Mouse (Mus musculus) embryonic facial prominence, embryonic 11.5 days (tissue): ENCODE measurements around the gene Telo2. TPM values are rescaled to one million over a fixed set of nuclear protein-coding genes. Genes with fewer than 3 reads are reported as not detected.

ENCODE experiments used
- ATAC-seq: fragments of 200-750 bp; cut with Nextera tagmentation; replicated peaks from 2 replicates; pipeline ENCODE4 v1.8.0; 2017; ENCODE audit warnings: low read depth; ENCODE audit not compliant: insufficient number of reproducible peaks, low FRiP score, low TSS enrichment
- DNase-seq: peaks from one replicate; pipeline ENCODE4 v3.0.0-alpha.2; 2015; ENCODE audit warnings: low spot score
- H3K27ac ChIP-seq: fragments of 300-500 bp; sonication (generic); replicated peaks from 2 replicates; pipeline ENCODE4 v1.5.1; 2014; ENCODE audit warnings: mild to moderate bottlenecking, low read depth, low read length, control low read depth
- H3K27me3 ChIP-seq: fragments of 300-500 bp; sonication (generic); 2 replicates; pipeline ENCODE4 v1.6.1; 2014; ENCODE audit warnings: mild to moderate bottlenecking, low read length, moderate library complexity, mixed read lengths; ENCODE audit not compliant: control insufficient read depth, insufficient read depth
- H3K36me3 ChIP-seq: fragments of 300-500 bp; sonication (generic); replicated peaks from 2 replicates; pipeline ENCODE4 v1.6.1; 2014; ENCODE audit warnings: low read depth, mild to moderate bottlenecking, low read length, moderate library complexity, mixed read lengths; ENCODE audit not compliant: control insufficient read depth, insufficient read depth
- H3K4me1 ChIP-seq: fragments of 300-500 bp; sonication (generic); 2 replicates; pipeline ENCODE4 v1.6.1; 2014; ENCODE audit warnings: low read length, mixed read lengths; ENCODE audit not compliant: control insufficient read depth, insufficient read depth
- H3K4me2 ChIP-seq: fragments of 300-500 bp; sonication (generic); 2 replicates; pipeline ENCODE4 v1.6.1; 2014; ENCODE audit warnings: low read depth, mild to moderate bottlenecking, control low read depth, low read length, moderate library complexity
- H3K4me3 ChIP-seq: fragments of 300-500 bp; sonication (generic); 2 replicates; pipeline ENCODE4 v1.5.1; 2014; ENCODE audit warnings: low read depth, low read length, control low read depth
- H3K9ac ChIP-seq: fragments of 300-500 bp; sonication (generic); replicated peaks from 2 replicates; pipeline ENCODE4 v1.6.1; 2014; ENCODE audit warnings: mild to moderate bottlenecking, control low read depth, low read length
- H3K9me3 ChIP-seq: fragments of 300-500 bp; sonication (generic); replicated peaks from 2 replicates; pipeline ENCODE4 v1.6.1; 2016; ENCODE audit warnings: mild to moderate bottlenecking, low read length, inconsistent platforms, mixed read lengths; ENCODE audit not compliant: control insufficient read depth
- WGBS: fragments of 180-500 bp; shearing (Covaris S2); extraction: QIAGEN DNeasy Blood & Tissue Kit; methylation state at CpG from one replicate; pipeline ENCODE4 v1.1.7; 2014; 5-methylcytosine and 5-hydroxymethylcytosine counted together
- polyA plus RNA-seq: library from polyadenylated mRNA; unstranded; fragments of >200 nt; fragmentation: Nextera tagmentation; extraction: Ambion mirVana; gene quantifications from 2 replicates; pipeline ENCODE4 v1.2.1, GENCODE M21; 2014

Gene Telo2
- polyA plus RNA-seq, 1 experiment from 2014 or later, result 20.6 TPM

DNA sequence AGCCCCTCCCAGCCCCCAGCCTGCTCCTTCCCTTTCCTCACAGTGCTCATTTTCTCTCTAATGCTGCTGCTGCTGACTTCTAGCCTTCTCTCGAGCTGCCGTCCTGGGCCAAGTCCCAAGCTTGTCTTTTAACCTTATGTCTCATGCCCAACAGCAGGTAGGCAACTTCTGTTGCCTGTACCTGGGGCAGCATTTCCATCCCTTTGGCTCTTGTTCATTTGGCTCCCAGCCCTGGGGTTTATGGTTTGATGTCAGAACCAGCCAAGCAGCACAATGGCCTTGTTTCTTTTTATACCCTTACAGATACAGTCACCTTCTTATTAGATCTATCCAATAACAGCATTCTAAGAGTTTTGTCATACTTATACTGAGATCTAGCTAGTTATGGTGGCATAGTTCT, 19.5 kb downstream of the Telo2 start:
- H3K9ac ChIP-seq, result no peak overlapping the region
- no peaks in the 10 kb centered on the region for H3K27me3 ChIP-seq
- H3K27ac ChIP-seq, result no peak overlapping the region
- H3K36me3 ChIP-seq, result peaks cover 3% of the 10 kb centered on the region
- no peak overlapping the region for H3K4me3 ChIP-seq
- H3K4me1 ChIP-seq, result no peaks in the 10 kb centered on the region
- WGBS, result 88% methylated on average over 2 of the region's 2 CpGs
- H3K9me3 ChIP-seq, result no peaks in the 10 kb centered on the region
- no peak overlapping the region for H3K4me2 ChIP-seq
- ATAC-seq, result no peak
- DNase-seq, result no peak

DNA sequence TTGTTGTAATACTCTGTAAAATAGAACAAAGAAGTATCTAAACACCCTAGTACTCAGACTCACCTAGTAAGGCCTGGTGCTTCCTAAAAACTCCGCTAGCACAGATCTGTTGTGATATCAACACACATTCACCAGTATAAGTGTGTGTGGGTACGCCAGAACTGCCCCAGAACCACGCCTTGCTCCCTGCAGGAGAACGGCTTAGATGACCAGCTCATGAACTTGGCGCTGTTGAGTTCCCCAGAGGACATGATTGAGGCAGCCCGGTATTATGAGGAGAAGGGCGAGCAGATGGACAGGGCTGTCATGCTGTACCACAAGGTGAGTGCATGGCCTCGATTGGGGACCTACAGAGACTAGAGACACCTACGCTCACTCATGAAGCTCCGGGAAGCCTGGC, 25.3 kb downstream of the Telo2 start:
- WGBS, result 92% methylated on average over 10 of the region's 10 CpGs
- Histone ChIP-seq H3K9ac (no peak overlapping the region), H3K9me3 (no peaks in the 10 kb centered on the region), H3K27ac (no peak overlapping the region), H3K4me3 (no peak overlapping the region), H3K4me2 (no peak overlapping the region), H3K4me1 (no peaks in the 10 kb centered on the region), H3K27me3 (no peaks in the 10 kb centered on the region), H3K36me3 (0 out of 2 replicates have a peak, but pooled peaks cover 3% of the 10 kb centered on the region)
- ATAC-seq, result no peak
- DNase-seq, result no peak

DNA sequence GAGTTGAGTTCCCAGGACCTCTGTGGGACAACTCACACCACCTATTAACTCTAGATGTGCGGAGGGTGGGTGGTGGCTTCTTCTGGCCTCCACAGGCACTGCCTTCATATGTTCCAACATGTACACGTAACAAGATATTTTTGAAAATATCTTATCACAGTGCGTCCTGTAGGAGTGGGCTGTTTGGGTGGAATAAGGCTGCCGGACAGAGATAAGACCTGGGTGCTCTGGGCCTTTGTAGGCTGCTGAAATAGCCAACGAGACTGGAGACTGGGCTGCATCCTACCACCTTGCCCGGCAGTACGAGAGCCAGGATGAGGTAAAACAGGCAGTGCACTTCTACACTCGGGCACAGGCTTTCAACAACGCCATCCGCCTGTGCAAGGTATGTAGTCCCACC, 26.6 kb downstream of the Telo2 start:
- no peaks in the 10 kb centered on the region; the same call in 1 of the 2 replicates for H3K4me1 ChIP-seq
- H3K27me3 ChIP-seq, result no peaks in the 10 kb centered on the region
- DNase-seq (no peak), ATAC-seq (no peak)
- WGBS, result 92% methylated on average over 10 of the region's 10 CpGs
- H3K9ac ChIP-seq, result no peak overlapping the region
- no peaks in the 10 kb centered on the region for H3K9me3 ChIP-seq
- H3K27ac ChIP-seq, result no peak overlapping the region
- H3K4me3 ChIP-seq, result no peak overlapping the region
- H3K36me3 ChIP-seq, result 0 out of 2 replicates have a peak, but pooled peaks cover 3% of the 10 kb centered on the region
- H3K4me2 ChIP-seq, result no peak overlapping the region

- DNase-seq (no peak), ATAC-seq (no peak)
- no peak overlapping the region for H3K9ac ChIP-seq
- H3K4me3 ChIP-seq, result no peak overlapping the region
- WGBS, result 93% methylated on average over 7 of the region's 7 CpGs
- H3K36me3 ChIP-seq, result no peaks in the 10 kb centered on the region
- H3K4me2 ChIP-seq, result no peak overlapping the region
- H3K9me3 ChIP-seq, result no peaks in the 10 kb centered on the region
- H3K4me1 ChIP-seq, result no peaks in the 10 kb centered on the region; the same call in none of the 2 replicates
- H3K27me3 ChIP-seq, result no peaks in the 10 kb centered on the region
- no peak overlapping the region for H3K27ac ChIP-seq
Observed at GRCm38 (mm10) chr17:25086724-25087123, 29.0 kb downstream of the Telo2 start.

GRCm38 (mm10) chr17:25084835-25085385, 30.9 kb downstream of the Telo2 start:
- WGBS, result 80% methylated on average over 13 of the region's 13 CpGs
- H3K4me3 ChIP-seq, result no peak overlapping the region
- no peak overlapping the region for H3K9ac ChIP-seq
- ATAC-seq (no peak), DNase-seq (no peak)
- H3K27me3 ChIP-seq, result no peaks in the 10 kb centered on the region
- peak overlapping the region; percentile 84; the same call in 1 of the 2 replicates for H3K27ac ChIP-seq
- H3K36me3 ChIP-seq, result no peaks in the 10 kb centered on the region
- H3K4me2 ChIP-seq, result no peak overlapping the region
- H3K9me3 ChIP-seq, result no peaks in the 10 kb centered on the region
- peaks cover 3% of the 10 kb centered on the region for H3K4me1 ChIP-seq

DNA sequence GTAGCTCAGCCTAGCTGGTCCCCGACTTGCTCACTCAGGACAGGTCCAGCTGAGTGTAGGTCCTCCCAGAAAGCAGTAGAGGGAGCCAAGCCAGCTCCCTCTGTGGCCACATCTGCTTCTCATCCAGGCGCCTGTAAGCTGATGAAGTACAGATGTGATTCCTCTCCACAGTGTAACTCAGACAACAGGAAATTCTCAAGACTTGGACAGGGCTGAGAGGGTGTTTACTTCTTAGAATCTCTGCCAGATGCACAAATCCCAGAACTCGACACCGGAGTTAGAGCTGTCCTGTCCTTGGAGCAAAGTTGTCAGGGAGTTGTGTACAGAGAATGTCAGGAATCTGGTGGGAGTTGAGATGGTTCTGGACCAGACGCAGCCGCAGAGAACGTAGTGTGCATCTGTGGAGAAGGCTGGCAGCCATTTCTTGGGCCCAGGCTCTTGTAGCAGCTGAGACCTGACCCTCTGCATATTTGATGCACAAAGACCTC, 32.3 kb downstream of the Telo2 start, which contains the start of gene Tmem204:
Gene Tmem204, minus strand, starts transcription at position 148 of the 488 bp plus-strand sequence.
- H3K4me3 ChIP-seq, result no peak within 1 kb of the TSS
- 25% methylated on average over 7 of the region's 7 CpGs for WGBS
- peak within 1 kb of the TSS; percentile 84 for H3K27ac ChIP-seq
- no peaks in the 10 kb centered on the region for H3K9me3 ChIP-seq
- no peaks in the 10 kb centered on the region for H3K27me3 ChIP-seq
- peak within 1 kb of the TSS; percentile 25 for H3K9ac ChIP-seq
- peaks cover 3% of the 10 kb centered on the region for H3K4me1 ChIP-seq
- no peaks in the 10 kb centered on the region for H3K36me3 ChIP-seq
- no peak within 1 kb of the TSS; the same call in 1 of the 2 replicates for H3K4me2 ChIP-seq
- peak; percentile 96 for DNase-seq
- peak; percentile 84 for ATAC-seq

- H3K36me3 ChIP-seq, result no peaks in the 10 kb centered on the region
- DNase-seq (no peak), ATAC-seq (no peak)
- no peak overlapping the region for H3K4me3 ChIP-seq
- no peak overlapping the region; the same call in 1 of the 2 replicates for H3K4me2 ChIP-seq
- peak overlapping the region; percentile 25; the same call in 1 of the 2 replicates for H3K9ac ChIP-seq
- H3K9me3 ChIP-seq, result no peaks in the 10 kb centered on the region
- 0 out of 2 replicates have a peak overlapping the region, but pooled peaks have one; percentile 52 for H3K27ac ChIP-seq
- peaks cover 3% of the 10 kb centered on the region for H3K4me1 ChIP-seq
- WGBS, result 52% methylated on average over 3 of the region's 3 CpGs
- H3K27me3 ChIP-seq, result no peaks in the 10 kb centered on the region
Observed at GRCm38 (mm10) chr17:25082887-25083286, 32.9 kb downstream of the Telo2 start.

DNA sequence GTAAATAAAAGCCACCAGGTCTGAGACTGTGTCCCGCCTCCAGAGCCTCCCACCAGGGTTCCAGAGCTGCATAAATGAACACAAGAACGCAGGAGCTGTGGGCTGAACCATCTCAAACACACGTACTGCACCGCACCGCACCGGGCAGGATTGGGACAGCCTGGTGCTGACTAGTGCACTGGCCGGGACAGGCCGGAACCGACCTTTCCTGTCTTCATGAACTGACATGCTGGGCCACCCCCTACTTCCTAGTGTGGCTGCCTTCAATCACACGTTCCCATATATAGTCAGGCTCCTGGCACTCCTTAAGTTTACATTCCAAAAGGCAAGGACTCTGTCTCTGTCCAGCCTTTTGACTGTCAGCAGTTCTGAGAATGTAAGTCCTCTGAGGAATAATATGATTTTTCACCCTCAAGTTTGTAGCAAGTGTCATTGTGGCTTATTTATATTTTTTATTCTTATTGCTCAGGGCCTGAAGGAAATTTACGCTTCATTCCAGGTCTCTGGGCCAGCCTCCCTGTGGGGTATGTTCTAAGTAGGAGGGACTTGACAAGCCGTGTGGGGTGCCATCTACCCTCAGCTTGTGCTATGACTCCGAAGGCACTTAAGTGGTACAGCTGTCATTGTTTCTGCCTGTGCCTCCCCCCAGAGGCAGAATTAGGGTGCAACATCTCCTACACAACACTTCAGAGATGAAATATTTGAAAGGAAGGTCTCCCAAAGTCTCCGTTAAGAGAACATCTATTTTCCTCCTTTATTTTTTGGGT, 33.5 kb downstream of the Telo2 start:
- peak; percentile 5 for DNase-seq
- H3K27me3 ChIP-seq, result no peaks in the 10 kb centered on the region
- peaks cover 3% of the 10 kb centered on the region for H3K4me1 ChIP-seq
- H3K27ac ChIP-seq, result 0 out of 2 replicates have a peak overlapping the region, but pooled peaks have one; percentile 14
- no peaks in the 10 kb centered on the region for H3K9me3 ChIP-seq
- 56% methylated on average over 14 of the region's 14 CpGs for WGBS
- no peak for ATAC-seq
- no peak overlapping the region for H3K4me2 ChIP-seq
- H3K9ac ChIP-seq, result no peak overlapping the region
- no peaks in the 10 kb centered on the region for H3K36me3 ChIP-seq
- H3K4me3 ChIP-seq, result no peak overlapping the region
